Mouse (Mus musculus): ENCODE data around the gene Ctnna2.

The Ctnna2 gene

DNA sequence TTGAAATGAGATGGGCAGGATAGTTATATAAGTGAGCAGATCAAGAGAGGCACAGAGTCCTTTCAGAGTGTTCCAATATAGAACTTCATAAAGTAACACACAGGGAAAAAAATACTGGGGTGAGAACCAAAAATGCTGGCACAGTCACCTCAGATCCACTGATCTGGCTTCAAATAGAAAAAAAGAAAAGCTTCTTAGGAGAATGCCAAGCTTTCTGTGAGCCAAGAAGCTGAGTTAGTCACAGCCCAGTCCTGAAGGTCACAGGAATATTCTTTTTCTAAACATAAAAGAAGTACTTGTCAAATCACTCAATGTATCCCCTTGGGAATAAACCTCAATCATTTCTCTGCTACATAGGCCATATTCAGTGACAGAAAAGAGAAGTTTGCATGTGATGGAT lies 130.7 kb downstream of the Ctnna2 start:
- no peak for TF ChIP-seq GATA4 (IDR thresholded peaks at IDR 0.05; ENCODE audit: insufficient replicate concordance, low read length)

DNA sequence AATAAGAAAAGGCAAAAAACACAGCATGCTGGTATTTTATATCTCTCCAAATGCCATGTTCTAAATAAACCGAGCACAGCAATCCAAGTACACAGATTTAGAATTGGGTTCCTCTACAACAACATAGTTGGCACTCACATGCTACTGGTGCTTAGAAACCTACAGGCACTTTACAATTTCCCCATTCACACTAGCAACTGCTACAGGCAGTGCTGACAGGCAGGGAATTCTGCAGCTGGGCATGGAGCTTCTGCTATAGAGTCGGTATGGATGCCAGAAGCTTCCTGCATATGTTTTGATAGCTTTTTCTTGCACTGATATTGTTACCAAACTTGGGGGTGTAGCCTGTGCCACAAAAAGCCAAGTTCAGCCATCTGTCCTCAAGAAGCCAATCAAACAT lies 131.8 kb downstream of the Ctnna2 start:
- TF ChIP-seq GATA4 (IDR thresholded peaks at IDR 0.05; ENCODE audit: insufficient replicate concordance, low read length) = no peak

DNA sequence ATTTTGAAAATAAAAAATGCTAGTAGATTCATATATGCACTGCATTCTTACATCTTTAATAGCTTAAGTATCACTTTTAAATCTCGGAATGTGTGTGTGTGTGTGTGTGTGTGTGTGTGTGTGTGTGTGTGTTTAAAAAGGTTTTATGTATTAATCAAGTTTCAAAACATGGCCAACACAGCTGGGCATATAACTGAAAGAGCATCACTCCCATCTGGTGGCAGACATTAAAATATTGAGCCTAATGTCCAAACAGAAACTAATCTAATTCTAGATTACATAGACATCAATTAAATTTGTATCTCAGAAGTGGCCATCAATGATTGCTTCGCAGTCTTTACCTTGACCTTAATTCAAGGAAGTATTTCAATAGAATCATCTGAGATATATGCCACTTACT lies 140.4 kb downstream of the Ctnna2 start:
- TF ChIP-seq GATA4 (IDR thresholded peaks at IDR 0.05; ENCODE audit: insufficient replicate concordance, low read length) = no peak

DNA sequence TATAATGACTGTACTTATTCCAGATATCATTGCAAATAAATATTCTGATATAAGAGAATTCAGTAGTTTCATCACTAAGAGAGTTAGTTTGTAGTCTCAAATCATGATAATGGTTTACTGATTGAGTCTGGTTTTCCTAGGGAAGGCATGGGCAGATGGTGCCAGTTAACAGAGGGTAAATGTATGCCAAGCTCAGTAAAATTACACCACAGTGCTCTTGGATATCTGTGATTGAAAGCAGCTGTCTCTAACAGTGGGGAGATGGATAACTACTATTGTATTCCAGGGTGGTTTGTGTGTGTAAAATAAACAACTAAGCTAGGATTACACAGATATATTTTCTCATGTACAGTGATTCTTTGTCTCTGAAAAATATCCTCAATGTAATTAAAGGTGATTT lies 140.8 kb downstream of the Ctnna2 start:
- no peak for TF ChIP-seq GATA4 (IDR thresholded peaks at IDR 0.05; ENCODE audit: insufficient replicate concordance, low read length)

DNA sequence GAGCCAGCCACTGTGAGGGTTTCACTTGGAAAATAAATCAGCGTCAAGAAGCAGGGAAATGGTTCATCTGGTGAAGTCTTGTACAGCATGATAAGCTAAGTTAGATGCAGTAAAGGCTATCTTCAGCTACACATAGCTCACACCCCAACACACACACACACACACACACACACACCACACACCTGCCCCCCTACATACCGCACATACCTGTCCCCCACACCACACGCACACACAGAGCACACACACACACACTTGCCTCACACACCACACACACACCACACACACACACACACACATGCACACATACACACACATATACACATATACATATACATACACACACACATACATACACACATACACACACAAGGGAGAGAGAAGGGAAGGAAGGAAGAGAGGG lies 142.0 kb downstream of the Ctnna2 start:
- no peak for TF ChIP-seq GATA4 (IDR thresholded peaks at IDR 0.05; ENCODE audit: insufficient replicate concordance, low read length)

DNA sequence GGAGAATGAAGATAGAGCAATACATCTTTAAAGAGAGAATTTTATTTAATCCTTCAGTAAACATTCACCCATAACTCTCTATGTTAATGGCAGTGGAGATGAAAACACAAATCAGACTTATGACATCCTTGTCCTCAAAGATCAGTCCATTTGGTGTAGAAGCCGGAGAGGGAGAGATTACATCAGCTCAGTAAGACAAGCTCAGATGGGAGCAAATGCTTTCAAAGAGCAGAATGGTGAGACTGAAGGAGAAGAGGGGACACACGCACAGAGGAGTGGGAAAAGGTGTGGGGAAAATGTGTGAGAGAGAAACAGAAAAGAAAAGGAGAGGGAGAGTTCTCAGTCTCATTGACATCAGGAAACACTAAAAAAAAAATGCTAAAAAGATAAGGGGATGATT lies 144.8 kb downstream of the Ctnna2 start:
- TF ChIP-seq GATA4 (IDR thresholded peaks at IDR 0.05; ENCODE audit: insufficient replicate concordance, low read length) = no peak

DNA sequence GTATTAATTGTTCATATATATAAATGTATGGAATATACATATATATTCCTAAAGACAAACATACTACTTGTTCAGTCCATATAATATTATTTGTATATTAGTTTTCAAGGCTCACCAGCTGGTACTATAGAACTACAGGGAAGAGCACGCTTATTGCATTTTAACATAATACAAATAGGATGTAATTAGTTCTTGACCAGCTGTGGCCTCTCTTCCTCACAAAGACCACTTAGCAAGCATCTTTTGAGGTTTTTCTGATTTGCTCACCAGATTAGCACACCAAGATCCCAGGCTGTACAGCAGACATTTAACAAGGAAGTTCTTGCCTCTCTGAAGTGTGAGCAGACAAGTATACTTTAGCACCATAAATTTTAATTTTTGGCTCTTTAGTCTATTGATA lies 152.0 kb downstream of the Ctnna2 start:
- TF ChIP-seq GATA4 (IDR thresholded peaks at IDR 0.05; ENCODE audit: insufficient replicate concordance, low read length) = no peak

DNA sequence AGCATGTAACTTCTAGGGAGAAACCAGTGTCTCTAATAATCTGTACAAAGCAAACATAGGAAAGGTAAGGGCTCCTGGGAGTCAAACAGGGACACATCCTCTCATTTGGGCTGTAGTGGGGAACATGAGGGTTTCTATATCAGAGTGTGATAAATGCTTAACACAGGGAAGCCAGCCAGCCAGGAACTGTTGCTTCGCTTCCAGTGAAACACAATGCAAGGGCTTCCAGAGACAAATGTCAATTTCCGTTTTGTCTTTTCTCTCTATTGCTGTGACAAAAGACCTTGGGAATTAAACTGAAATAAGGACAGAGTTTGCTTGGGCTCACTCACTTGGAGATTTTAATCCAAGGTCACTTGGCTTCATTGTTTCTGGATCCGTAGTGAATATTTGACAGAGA lies 162.4 kb downstream of the Ctnna2 start:
- no peak for TF ChIP-seq GATA4 (IDR thresholded peaks at IDR 0.05; ENCODE audit: insufficient replicate concordance, low read length)

DNA sequence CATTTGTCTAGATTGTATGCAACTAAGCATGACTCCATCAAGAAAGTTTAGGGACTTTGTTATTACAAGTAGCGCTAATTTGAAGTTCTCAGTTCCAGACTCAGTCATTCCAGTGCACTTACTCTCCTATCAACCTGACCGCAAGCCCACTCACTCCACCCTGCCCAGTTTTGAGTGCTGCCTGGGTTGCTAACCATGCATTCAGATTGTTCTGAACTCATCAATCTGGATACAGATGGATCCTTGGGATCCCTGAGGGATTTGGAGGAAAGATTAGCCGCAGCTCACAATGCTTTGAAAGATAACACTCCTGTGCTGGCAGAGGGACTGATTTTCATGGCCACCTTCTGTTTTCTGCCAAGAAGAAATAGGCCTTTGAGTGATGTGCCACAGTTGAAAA lies 168.5 kb downstream of the Ctnna2 start:
- no peak for TF ChIP-seq GATA4 (IDR thresholded peaks at IDR 0.05; ENCODE audit: insufficient replicate concordance, low read length)

DNA sequence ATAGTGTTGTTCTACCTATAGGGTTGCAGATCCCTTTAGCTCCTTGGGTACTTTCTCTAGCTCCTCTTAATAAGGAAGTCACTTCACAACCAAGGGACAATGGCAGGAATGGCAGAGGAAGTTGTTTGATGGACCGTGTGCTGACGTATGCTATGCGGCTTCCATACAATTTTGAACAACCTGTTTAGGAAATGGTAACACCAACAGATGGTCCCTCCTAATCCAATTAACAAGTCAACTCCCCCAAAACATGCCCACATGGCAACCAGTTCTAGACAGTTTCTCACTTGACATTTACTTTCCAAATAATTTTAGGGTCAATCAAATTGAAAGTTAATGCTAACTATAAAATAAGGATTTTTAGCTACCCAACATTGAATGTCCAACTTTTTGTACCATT lies 176.9 kb downstream of the Ctnna2 start:
- no peak for TF ChIP-seq GATA4 (IDR thresholded peaks at IDR 0.05; ENCODE audit: insufficient replicate concordance, low read length)

DNA sequence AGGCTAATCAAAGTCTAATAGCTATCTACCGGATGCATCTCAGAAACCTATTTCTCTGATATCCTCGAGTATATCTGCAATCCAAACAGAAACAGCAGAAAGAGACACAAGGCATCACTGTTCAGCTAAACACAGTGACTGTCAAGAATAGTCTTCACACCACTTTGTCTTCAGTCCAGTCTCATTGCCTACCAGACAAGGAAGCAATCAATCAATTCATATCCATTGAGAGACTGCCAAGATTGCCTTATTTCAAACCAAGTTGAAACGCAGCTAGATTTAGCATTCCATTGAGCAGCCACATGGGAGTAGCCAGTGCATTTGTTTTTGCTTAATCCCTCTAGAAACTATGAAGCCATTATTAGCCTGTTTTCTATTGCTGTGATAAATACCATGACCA lies 196.2 kb downstream of the Ctnna2 start:
- no peak for TF ChIP-seq GATA4 (IDR thresholded peaks at IDR 0.05; ENCODE audit: insufficient replicate concordance, low read length)

DNA sequence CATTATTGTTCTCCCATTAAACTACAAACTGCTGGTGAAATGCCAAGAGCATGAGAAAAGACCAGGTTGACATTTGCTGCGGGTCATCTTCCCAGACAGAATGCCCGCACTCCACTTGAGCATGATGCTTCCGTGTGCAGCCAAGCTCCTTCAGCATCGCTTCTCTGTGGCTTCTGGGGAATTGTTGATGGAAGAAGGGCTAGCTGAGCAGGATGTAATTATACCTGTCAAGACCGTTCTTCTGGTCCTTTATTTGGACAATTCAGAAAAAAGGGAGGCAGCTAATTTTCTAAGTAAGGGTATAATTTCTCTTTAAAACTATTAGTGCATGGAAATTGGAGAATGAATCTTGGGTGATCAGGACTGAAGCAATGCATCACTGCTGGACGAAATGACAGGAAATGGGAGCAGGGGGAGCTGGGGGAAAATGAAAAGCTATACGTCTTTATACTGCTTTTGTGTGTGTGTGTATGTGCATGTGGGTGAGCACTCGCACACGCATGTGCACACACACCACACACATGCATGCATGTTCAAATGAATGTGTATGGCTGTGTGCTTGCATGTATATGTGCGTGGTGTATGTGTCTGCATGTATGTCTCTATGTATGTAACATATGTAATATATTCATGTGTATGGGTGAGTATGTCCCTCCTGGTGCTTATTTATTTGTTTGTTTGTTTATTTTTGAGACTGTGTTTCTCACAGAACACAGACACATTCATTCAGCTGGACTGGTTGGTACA lies 211.0 kb downstream of the Ctnna2 start:
- no peak for TF ChIP-seq GATA4 (IDR thresholded peaks at IDR 0.05; ENCODE audit: insufficient replicate concordance, low read length)

DNA sequence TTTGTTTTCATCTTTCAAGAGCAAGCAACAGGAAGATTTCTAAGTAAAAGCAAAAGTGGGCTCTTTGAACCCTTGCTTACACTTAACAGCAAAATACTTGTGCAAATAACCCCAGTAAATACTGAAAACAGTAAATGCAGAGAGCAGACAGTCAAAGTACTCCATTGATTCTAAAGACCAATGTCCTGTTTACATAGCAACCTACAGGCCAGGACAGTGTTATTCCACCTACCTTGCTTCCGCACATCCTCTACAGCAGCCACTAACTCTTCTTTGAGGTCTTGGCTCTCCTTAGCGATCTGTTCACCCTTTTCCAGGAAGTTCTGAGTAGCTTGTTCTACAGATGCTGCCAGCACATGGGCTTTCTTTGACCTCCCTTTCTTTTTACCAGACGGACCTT lies 221.3 kb downstream of the Ctnna2 start:
- TF ChIP-seq GATA4 (IDR thresholded peaks at IDR 0.05; ENCODE audit: insufficient replicate concordance, low read length) = no peak

DNA sequence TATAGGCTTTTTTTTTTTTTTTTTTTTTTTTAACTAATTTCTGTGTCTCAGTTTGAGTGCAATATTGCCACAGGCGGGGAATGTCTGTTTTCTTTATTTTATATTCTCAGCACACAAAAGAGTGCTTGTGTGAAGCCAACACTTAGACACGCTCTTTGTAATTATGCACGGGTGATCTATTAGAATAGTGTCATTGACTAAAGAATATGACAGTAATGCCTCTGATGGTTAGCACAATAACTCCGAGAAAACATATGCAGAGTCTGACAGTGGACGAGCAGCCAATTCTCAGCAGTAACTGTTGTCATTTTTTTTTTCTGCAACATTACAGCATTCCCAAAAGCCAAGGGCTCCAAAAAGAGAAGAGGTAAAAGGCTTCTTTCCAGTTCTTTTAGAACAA lies 234.1 kb downstream of the Ctnna2 start:
- no peak for TF ChIP-seq GATA4 (IDR thresholded peaks at IDR 0.05; ENCODE audit: insufficient replicate concordance, low read length)

DNA sequence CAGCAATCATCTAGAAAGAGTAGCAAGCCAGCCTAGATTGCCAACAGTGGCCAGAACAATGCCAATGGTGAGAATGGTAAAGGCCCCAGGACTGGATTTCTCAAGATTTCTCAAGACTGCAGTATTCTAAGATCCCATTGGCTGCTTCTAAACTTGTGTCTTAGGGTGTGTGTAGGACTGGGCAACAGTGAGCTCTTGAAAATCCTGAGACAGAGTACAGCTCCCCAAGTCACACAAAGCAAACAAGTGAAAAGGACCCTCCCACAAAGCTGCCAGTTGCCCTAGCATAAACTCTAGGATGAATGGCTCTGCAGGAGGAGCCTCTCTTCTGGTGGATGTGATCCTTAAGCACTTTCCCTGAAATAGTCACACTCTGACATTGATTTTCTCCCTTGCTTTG lies 235.8 kb downstream of the Ctnna2 start:
- no peak for TF ChIP-seq GATA4 (IDR thresholded peaks at IDR 0.05; ENCODE audit: insufficient replicate concordance, low read length)

DNA sequence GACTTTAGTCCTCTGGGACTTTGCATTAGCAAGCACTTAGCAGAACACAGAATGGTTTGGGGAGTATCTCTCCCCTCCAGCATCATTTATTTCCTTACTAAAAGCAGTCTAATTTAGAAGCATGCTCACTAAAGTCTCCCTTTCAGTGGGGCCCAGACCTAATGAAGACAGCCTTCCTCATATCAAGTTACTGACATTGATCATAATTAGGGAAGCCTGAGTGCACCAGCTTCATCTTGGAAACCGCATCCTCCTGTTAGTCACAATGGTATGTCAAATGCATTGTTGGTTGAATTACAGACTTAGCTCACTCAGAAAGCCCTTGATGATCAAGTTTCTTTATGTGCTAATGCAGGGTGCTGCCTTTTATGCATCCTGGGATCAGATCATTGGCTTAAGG lies 236.5 kb downstream of the Ctnna2 start:
- no peak for TF ChIP-seq GATA4 (IDR thresholded peaks at IDR 0.05; ENCODE audit: insufficient replicate concordance, low read length)

DNA sequence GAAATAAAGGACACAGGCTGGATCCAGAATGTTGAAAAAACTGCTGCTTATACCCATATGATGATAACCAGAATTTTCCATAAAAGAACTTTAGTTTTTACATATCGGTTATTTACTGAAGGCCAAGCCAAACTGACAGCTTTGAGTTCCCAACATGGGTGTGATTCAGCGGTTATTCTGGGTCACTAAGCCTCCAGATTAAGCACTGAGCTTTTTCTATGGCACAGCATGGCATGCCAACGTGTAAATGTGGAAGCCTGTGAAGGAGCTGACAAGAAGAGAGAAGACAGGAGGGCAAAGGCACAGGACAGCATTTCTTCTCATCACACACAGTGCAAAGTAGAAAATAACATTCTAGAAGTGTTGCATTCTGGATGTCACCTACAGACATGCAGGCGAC lies 240.9 kb downstream of the Ctnna2 start:
- TF ChIP-seq GATA4 (IDR thresholded peaks at IDR 0.05; ENCODE audit: insufficient replicate concordance, low read length) = no peak
